Mouse (Mus musculus) cerebellum, adult 2 months (tissue): ENCODE measurements at regions not wholly inside any gene's neighbourhood (a gene's known extent, or its start where the extent isn't known, plus 50 kb on each side); places are given as distances from the start of the nearest gene placed in this dataset.

Source experiments
- CTCF ChIP-seq: fragments of 200-500 bp; IDR thresholded peaks from 2 replicates; pipeline ENCODE4 v1.5.1; 2011; ENCODE audit warnings: low read depth, mild to moderate bottlenecking, control low read depth, low read length, moderate library complexity, borderline replicate concordance; ENCODE audit not compliant: insufficient read depth
- POLR2A ChIP-seq: fragments of 200-500 bp; IDR thresholded peaks from 2 replicates; pipeline ENCODE4 v1.6.1; 2011; ENCODE audit warnings: low read length, control low read depth, borderline replicate concordance; ENCODE audit not compliant: insufficient read depth

DNA sequence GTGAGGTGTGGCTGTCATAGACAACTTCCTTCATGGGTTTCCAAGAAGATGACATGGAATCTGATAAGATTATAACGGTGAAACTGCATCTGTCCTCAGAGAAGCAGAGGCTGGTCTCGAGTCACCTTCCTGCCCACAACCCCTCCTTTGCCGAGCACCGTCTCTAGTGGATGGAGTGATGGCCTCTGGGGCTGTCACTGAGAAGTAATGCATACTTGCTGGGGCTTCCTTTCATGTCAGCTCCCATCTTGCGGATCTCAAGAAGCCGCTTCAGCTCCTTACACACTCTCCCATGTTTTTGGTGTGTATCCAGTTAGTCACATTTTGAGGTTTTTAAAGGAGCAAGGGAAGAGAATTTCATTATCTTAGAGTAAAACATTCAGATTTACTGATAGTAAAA is 84.7 kb downstream of the Cxcl12 start:
- TF ChIP-seq CTCF: no peak
- no peak for TF ChIP-seq POLR2A
